Mouse (Mus musculus): ENCODE measurements at regions not wholly inside any gene's neighbourhood (a gene's known extent, or its start where the extent isn't known, plus 50 kb on each side); places are given as distances from the start of the nearest gene placed in this dataset.

GRCm38 (mm10) chr5:90026835-90027753, 144.0 kb upstream of the Adamts3 start:
- Histone ChIP-seq H3K9ac (replicated peaks) (no peak overlapping the region), H3K36me3 (no peaks in the 10 kb centered on the region), H3K4me3 (replicated peaks) (no peak overlapping the region), H3K27me3 (replicated peaks) (no peaks in the 10 kb centered on the region), H3K4me2 (no peak overlapping the region), H3K4me1 (no peaks in the 10 kb centered on the region), H3K27ac (replicated peaks) (no peak overlapping the region), H3K9me3 (replicated peaks) (no peaks in the 10 kb centered on the region)
- WGBS, result 48% methylated on average over 17 of the region's 17 CpGs
- ATAC-seq (ENCODE audit: low FRiP score), result no peak; the same call in 1 of the 2 replicates

- Histone ChIP-seq H3K27me3 (replicated peaks) (no peaks in the 10 kb centered on the region), H3K4me1 (no peaks in the 10 kb centered on the region), H3K27ac (replicated peaks) (no peak overlapping the region), H3K9ac (replicated peaks) (no peak overlapping the region), H3K4me3 (replicated peaks) (no peak overlapping the region), H3K36me3 (no peaks in the 10 kb centered on the region), H3K4me2 (no peak overlapping the region), H3K9me3 (replicated peaks) (no peaks in the 10 kb centered on the region)
- 70% methylated on average over 1 of the region's 1 CpGs for WGBS
- no peak for ATAC-seq (ENCODE audit: low FRiP score)
These were observed 138.3 kb upstream of the Adamts3 start for GRCm38 (mm10) chr5:90021447-90021846.

GRCm38 (mm10) chr5:90000758-90001157, 117.6 kb upstream of the Adamts3 start:
- Histone ChIP-seq H3K4me1 (no peaks in the 10 kb centered on the region), H3K9ac (replicated peaks) (no peak overlapping the region), H3K27ac (replicated peaks) (no peak overlapping the region), H3K27me3 (replicated peaks) (no peaks in the 10 kb centered on the region), H3K4me2 (no peak overlapping the region), H3K4me3 (replicated peaks) (no peak overlapping the region), H3K36me3 (no peaks in the 10 kb centered on the region), H3K9me3 (replicated peaks) (no peaks in the 10 kb centered on the region)
- no peak for ATAC-seq (ENCODE audit: low FRiP score)
- 87% methylated on average over 6 of the region's 6 CpGs for WGBS

- no peak for ATAC-seq (ENCODE audit: low FRiP score)
- no peaks in the 10 kb centered on the region for H3K27me3 ChIP-seq (replicated peaks)
These were observed 108.4 kb upstream of the Adamts3 start for GRCm38 (mm10) chr5:89991568-89991967.

GRCm38 (mm10) chr5:89981627-89982026, 98.5 kb upstream of the Adamts3 start:
- H3K4me1 ChIP-seq, result no peaks in the 10 kb centered on the region
- H3K4me2 ChIP-seq, result no peak overlapping the region
- 60% methylated on average over 6 of the region's 6 CpGs for WGBS
- no peaks in the 10 kb centered on the region for H3K9me3 ChIP-seq (replicated peaks)
- ATAC-seq (ENCODE audit: low FRiP score), result no peak
- H3K27me3 ChIP-seq (replicated peaks), result no peaks in the 10 kb centered on the region
- no peak overlapping the region for H3K9ac ChIP-seq (replicated peaks)
- H3K36me3 ChIP-seq, result no peaks in the 10 kb centered on the region
- no peak overlapping the region for H3K27ac ChIP-seq (replicated peaks)
- H3K4me3 ChIP-seq (replicated peaks), result no peak overlapping the region

More at GRCm38 (mm10) chr5:89991568-89991967, 108.4 kb upstream of the Adamts3 start:
- WGBS, result 80% methylated on average over 2 of the region's 2 CpGs
- H3K9ac ChIP-seq (replicated peaks), result no peak overlapping the region
- H3K27ac ChIP-seq (replicated peaks), result no peak overlapping the region
- H3K4me2 ChIP-seq, result no peak overlapping the region
- H3K4me3 ChIP-seq (replicated peaks), result no peak overlapping the region
- H3K4me1 ChIP-seq, result no peaks in the 10 kb centered on the region
- H3K36me3 ChIP-seq, result no peaks in the 10 kb centered on the region
- H3K9me3 ChIP-seq (replicated peaks), result no peaks in the 10 kb centered on the region

GRCm38 (mm10) chr5:89980204-89980603, 97.1 kb upstream of the Adamts3 start:
- H3K4me3 ChIP-seq (replicated peaks), result no peak overlapping the region
- no peak overlapping the region for H3K27ac ChIP-seq (replicated peaks)
- no peak for ATAC-seq (ENCODE audit: low FRiP score)
- H3K9me3 ChIP-seq (replicated peaks), result no peaks in the 10 kb centered on the region
- H3K27me3 ChIP-seq (replicated peaks), result no peaks in the 10 kb centered on the region
- WGBS, result 91% methylated on average over 3 of the region's 3 CpGs
- no peak overlapping the region for H3K9ac ChIP-seq (replicated peaks)
- no peaks in the 10 kb centered on the region for H3K36me3 ChIP-seq
- no peaks in the 10 kb centered on the region for H3K4me1 ChIP-seq
- no peak overlapping the region for H3K4me2 ChIP-seq

GRCm38 (mm10) chr5:89952611-89953010, 69.5 kb upstream of the Adamts3 start:
- no peaks in the 10 kb centered on the region for H3K4me1 ChIP-seq
- no peak overlapping the region for H3K27ac ChIP-seq (replicated peaks)
- no peak overlapping the region for H3K4me3 ChIP-seq (replicated peaks)
- no peak overlapping the region for H3K9ac ChIP-seq (replicated peaks)
- no peaks in the 10 kb centered on the region for H3K9me3 ChIP-seq (replicated peaks)
- no peaks in the 10 kb centered on the region for H3K27me3 ChIP-seq (replicated peaks)
- H3K4me2 ChIP-seq, result no peak overlapping the region
- H3K36me3 ChIP-seq, result no peaks in the 10 kb centered on the region
- WGBS, result 78% methylated on average over 11 of the region's 11 CpGs
- no peak for ATAC-seq (ENCODE audit: low FRiP score)

- no peaks in the 10 kb centered on the region for H3K9me3 ChIP-seq (replicated peaks)
- WGBS, result 88% methylated on average over 3 of the region's 3 CpGs
These were observed 62.5 kb upstream of the Adamts3 start for GRCm38 (mm10) chr5:89945660-89945925.

GRCm38 (mm10) chr5:89944855-89945659, 61.9 kb upstream of the Adamts3 start:
- WGBS, result 86% methylated on average over 5 of the region's 5 CpGs
- no peaks in the 10 kb centered on the region for H3K9me3 ChIP-seq (replicated peaks)
- no peaks in the 10 kb centered on the region for H3K36me3 ChIP-seq
- H3K4me3 ChIP-seq (replicated peaks), result no peak overlapping the region
- H3K9ac ChIP-seq (replicated peaks), result no peak overlapping the region
- no peaks in the 10 kb centered on the region for H3K4me1 ChIP-seq
- no peak overlapping the region for H3K4me2 ChIP-seq
- no peaks in the 10 kb centered on the region for H3K27me3 ChIP-seq (replicated peaks)
- no peak for ATAC-seq (ENCODE audit: low FRiP score)
- H3K27ac ChIP-seq (replicated peaks), result no peak overlapping the region

More at GRCm38 (mm10) chr5:89945660-89945925, 62.5 kb upstream of the Adamts3 start:
- Histone ChIP-seq H3K36me3 (no peaks in the 10 kb centered on the region), H3K27me3 (replicated peaks) (no peaks in the 10 kb centered on the region), H3K4me2 (no peak overlapping the region), H3K27ac (replicated peaks) (no peak overlapping the region), H3K4me3 (replicated peaks) (no peak overlapping the region), H3K9ac (replicated peaks) (no peak overlapping the region), H3K4me1 (no peaks in the 10 kb centered on the region)
- no peak for ATAC-seq (ENCODE audit: low FRiP score)

- Histone ChIP-seq H3K9ac (replicated peaks) (no peak overlapping the region), H3K4me3 (replicated peaks) (no peak overlapping the region), H3K36me3 (no peaks in the 10 kb centered on the region), H3K4me2 (no peak overlapping the region), H3K9me3 (replicated peaks) (no peaks in the 10 kb centered on the region), H3K27me3 (replicated peaks) (no peaks in the 10 kb centered on the region), H3K27ac (replicated peaks) (no peak overlapping the region), H3K4me1 (no peaks in the 10 kb centered on the region)
- no peak for ATAC-seq (ENCODE audit: low FRiP score)
- WGBS, result 68% methylated on average over 9 of the region's 9 CpGs
These were observed 60.4 kb upstream of the Adamts3 start for GRCm38 (mm10) chr5:89943276-89944127.

- WGBS, result 65% methylated on average over 4 of the region's 4 CpGs
- Histone ChIP-seq H3K4me3 (replicated peaks) (no peak overlapping the region), H3K9ac (replicated peaks) (no peak overlapping the region), H3K4me2 (no peak overlapping the region), H3K27ac (replicated peaks) (no peak overlapping the region), H3K27me3 (replicated peaks) (no peaks in the 10 kb centered on the region), H3K36me3 (no peaks in the 10 kb centered on the region), H3K9me3 (replicated peaks) (no peaks in the 10 kb centered on the region), H3K4me1 (no peaks in the 10 kb centered on the region)
- ATAC-seq (ENCODE audit: low FRiP score), result no peak
These were observed 59.1 kb upstream of the Adamts3 start for GRCm38 (mm10) chr5:89942244-89942643.
